Mouse (Mus musculus): ENCODE results near the gene Golga3. TPM values are rescaled to one million over a fixed set of nuclear protein-coding genes. Genes with fewer than 3 reads are reported as not detected.

Gene Golga3
- polyA plus RNA-seq, 1 experiment from 2014 or later: 23.2 TPM

- no peak for ATAC-seq (ENCODE audit: insufficient read depth, low FRiP score, low TSS enrichment)
- 86% methylated on average over 6 of the region's 6 CpGs for WGBS
- no peaks in the 10 kb centered on the region for H3K9me3 ChIP-seq (ENCODE audit: control insufficient read depth, low read length)
These were observed 46.3 kb downstream of the Golga3 start for GRCm38 (mm10) chr5:110222757-110223156.

GRCm38 (mm10) chr5:110225056-110225455 lies 48.6 kb downstream of the Golga3 start:
- no peak overlapping the region for H3K9ac ChIP-seq (ENCODE audit: low read length)
- H3K27me3 ChIP-seq (ENCODE audit: control insufficient read depth, insufficient read depth, low read length): no peaks in the 10 kb centered on the region
- H3K4me2 ChIP-seq (ENCODE audit: low read depth): no peak overlapping the region
- H3K4me1 ChIP-seq (ENCODE audit: control insufficient read depth, insufficient read depth, low read length): peaks cover 1% of the 10 kb centered on the region; the same call in 1 of the 2 replicates
- 88% methylated on average over 3 of the region's 3 CpGs for WGBS
- peaks cover 2% of the 10 kb centered on the region; the same call in 1 of the 2 replicates for H3K36me3 ChIP-seq (ENCODE audit: control insufficient read depth, insufficient read depth, low read length)
- DNase-seq (ENCODE audit: low spot score) (no peak), ATAC-seq (ENCODE audit: insufficient read depth, low FRiP score, low TSS enrichment) (no peak)
- no peak overlapping the region for H3K27ac ChIP-seq (ENCODE audit: low read depth, low read length)
- H3K4me3 ChIP-seq (ENCODE audit: low read depth, low read length): no peak overlapping the region
- H3K9me3 ChIP-seq (ENCODE audit: control insufficient read depth, low read length): no peaks in the 10 kb centered on the region

More at GRCm38 (mm10) chr5:110222757-110223156, 46.3 kb downstream of the Golga3 start:
- no peak overlapping the region for H3K27ac ChIP-seq (ENCODE audit: low read depth, low read length)
- peaks cover 2% of the 10 kb centered on the region for H3K36me3 ChIP-seq (ENCODE audit: control insufficient read depth, insufficient read depth, low read length)
- no peaks in the 10 kb centered on the region for H3K4me1 ChIP-seq (ENCODE audit: control insufficient read depth, insufficient read depth, low read length)
- no peaks in the 10 kb centered on the region for H3K27me3 ChIP-seq (ENCODE audit: control insufficient read depth, insufficient read depth, low read length)
- no peak overlapping the region for H3K4me3 ChIP-seq (ENCODE audit: low read depth, low read length)
- no peak overlapping the region for H3K4me2 ChIP-seq (ENCODE audit: low read depth)
- DNase-seq (ENCODE audit: low spot score): no peak
- no peak overlapping the region for H3K9ac ChIP-seq (ENCODE audit: low read length)

- peaks cover 4% of the 10 kb centered on the region; the same call in 1 of the 2 replicates for H3K4me1 ChIP-seq (ENCODE audit: control insufficient read depth, insufficient read depth, low read length)
- no peak overlapping the region for H3K4me3 ChIP-seq (ENCODE audit: low read depth, low read length)
- H3K27ac ChIP-seq (ENCODE audit: low read depth, low read length): no peak overlapping the region
- 14% methylated on average over 1 of the region's 1 CpGs for WGBS
- H3K9ac ChIP-seq (ENCODE audit: low read length): no peak overlapping the region
- H3K4me2 ChIP-seq (ENCODE audit: low read depth): no peak overlapping the region
- DNase-seq (ENCODE audit: low spot score) (no peak), ATAC-seq (ENCODE audit: insufficient read depth, low FRiP score, low TSS enrichment) (no peak)
- H3K36me3 ChIP-seq (ENCODE audit: control insufficient read depth, insufficient read depth, low read length): no peaks in the 10 kb centered on the region
- no peaks in the 10 kb centered on the region for H3K27me3 ChIP-seq (ENCODE audit: control insufficient read depth, insufficient read depth, low read length)
- no peaks in the 10 kb centered on the region for H3K9me3 ChIP-seq (ENCODE audit: control insufficient read depth, low read length)
These were observed 50.9 kb downstream of the Golga3 start for GRCm38 (mm10) chr5:110227336-110227883.

- peak overlapping the region; percentile 92 for H3K9ac ChIP-seq (ENCODE audit: low read length)
- no peaks in the 10 kb centered on the region for H3K36me3 ChIP-seq (ENCODE audit: control insufficient read depth, insufficient read depth, low read length)
- peak overlapping the region; percentile 93 for H3K4me3 ChIP-seq (ENCODE audit: low read depth, low read length)
- H3K27ac ChIP-seq (ENCODE audit: low read depth, low read length): peak overlapping the region; percentile 87
- ATAC-seq (ENCODE audit: insufficient read depth, low FRiP score, low TSS enrichment): no peak
- peak overlapping the region; percentile 70 for H3K4me2 ChIP-seq (ENCODE audit: low read depth)
- no peaks in the 10 kb centered on the region for H3K9me3 ChIP-seq (ENCODE audit: control insufficient read depth, low read length)
- no peak for DNase-seq (ENCODE audit: low spot score)
- peaks cover 4% of the 10 kb centered on the region; the same call in 1 of the 2 replicates for H3K4me1 ChIP-seq (ENCODE audit: control insufficient read depth, insufficient read depth, low read length)
- no peaks in the 10 kb centered on the region for H3K27me3 ChIP-seq (ENCODE audit: control insufficient read depth, insufficient read depth, low read length)
- WGBS: 11% methylated on average over 8 of the region's 8 CpGs
These were observed 53.9 kb downstream of the Golga3 start for GRCm38 (mm10) chr5:110230401-110230779.

GRCm38 (mm10) chr5:110230780-110231461 lies 54.4 kb downstream of the Golga3 start, which contains the start of gene Ankle2:
Ankle2 (plus strand) TSS chr5:110231004.
- Histone ChIP-seq H3K36me3 (ENCODE audit: control insufficient read depth, insufficient read depth, low read length) (no peaks in the 10 kb centered on the region), H3K4me1 (ENCODE audit: control insufficient read depth, insufficient read depth, low read length) (peaks cover 4% of the 10 kb centered on the region; the same call in 1 of the 2 replicates), H3K27ac (ENCODE audit: low read depth, low read length) (peak within 1 kb of the TSS; percentile 87), H3K27me3 (ENCODE audit: control insufficient read depth, insufficient read depth, low read length) (no peaks in the 10 kb centered on the region), H3K4me3 (ENCODE audit: low read depth, low read length) (peak within 1 kb of the TSS; percentile 93), H3K4me2 (ENCODE audit: low read depth) (peak within 1 kb of the TSS; percentile 70), H3K9ac (ENCODE audit: low read length) (peak within 1 kb of the TSS; percentile 92), H3K9me3 (ENCODE audit: control insufficient read depth, low read length) (no peaks in the 10 kb centered on the region)
- peak; percentile 96 for ATAC-seq (ENCODE audit: insufficient read depth, low FRiP score, low TSS enrichment)
- 0% methylated on average over 76 of the region's 81 CpGs for WGBS
- DNase-seq (ENCODE audit: low spot score): peak; percentile 95

GRCm38 (mm10) chr5:110231638-110232037 lies 55.1 kb downstream of the Golga3 start:
- Histone ChIP-seq H3K4me2 (ENCODE audit: low read depth) (peak overlapping the region; percentile 70), H3K36me3 (ENCODE audit: control insufficient read depth, insufficient read depth, low read length) (no peaks in the 10 kb centered on the region), H3K27me3 (ENCODE audit: control insufficient read depth, insufficient read depth, low read length) (no peaks in the 10 kb centered on the region), H3K4me3 (ENCODE audit: low read depth, low read length) (peak overlapping the region; percentile 93), H3K27ac (ENCODE audit: low read depth, low read length) (no peak overlapping the region; the same call in 1 of the 2 replicates), H3K9me3 (ENCODE audit: control insufficient read depth, low read length) (no peaks in the 10 kb centered on the region), H3K4me1 (ENCODE audit: control insufficient read depth, insufficient read depth, low read length) (peaks cover 4% of the 10 kb centered on the region; the same call in 1 of the 2 replicates), H3K9ac (ENCODE audit: low read length) (peak overlapping the region; percentile 92)
- DNase-seq (ENCODE audit: low spot score) (peak; percentile 17), ATAC-seq (ENCODE audit: insufficient read depth, low FRiP score, low TSS enrichment) (no peak)
- WGBS: 49% methylated on average over 13 of the region's 13 CpGs

- no peak overlapping the region for H3K4me2 ChIP-seq (ENCODE audit: low read depth)
- no peak for DNase-seq (ENCODE audit: low spot score)
- peaks cover 4% of the 10 kb centered on the region; the same call in 1 of the 2 replicates for H3K4me1 ChIP-seq (ENCODE audit: control insufficient read depth, insufficient read depth, low read length)
- no peaks in the 10 kb centered on the region for H3K36me3 ChIP-seq (ENCODE audit: control insufficient read depth, insufficient read depth, low read length)
- H3K4me3 ChIP-seq (ENCODE audit: low read depth, low read length): no peak overlapping the region
- no peak for ATAC-seq (ENCODE audit: insufficient read depth, low FRiP score, low TSS enrichment)
- H3K27me3 ChIP-seq (ENCODE audit: control insufficient read depth, insufficient read depth, low read length): no peaks in the 10 kb centered on the region
- no peak overlapping the region for H3K27ac ChIP-seq (ENCODE audit: low read depth, low read length)
- H3K9me3 ChIP-seq (ENCODE audit: control insufficient read depth, low read length): no peaks in the 10 kb centered on the region
- H3K9ac ChIP-seq (ENCODE audit: low read length): no peak overlapping the region
- 94% methylated on average over 6 of the region's 6 CpGs for WGBS
These were observed 55.8 kb downstream of the Golga3 start for GRCm38 (mm10) chr5:110232346-110232745.

GRCm38 (mm10) chr5:110244091-110244490 lies 67.6 kb downstream of the Golga3 start:
- Histone ChIP-seq H3K27ac (ENCODE audit: low read depth, low read length) (no peak overlapping the region), H3K9ac (ENCODE audit: low read length) (no peak overlapping the region), H3K36me3 (ENCODE audit: control insufficient read depth, insufficient read depth, low read length) (peaks cover 21% of the 10 kb centered on the region), H3K9me3 (ENCODE audit: control insufficient read depth, low read length) (no peaks in the 10 kb centered on the region), H3K4me3 (ENCODE audit: low read depth, low read length) (no peak overlapping the region), H3K27me3 (ENCODE audit: control insufficient read depth, insufficient read depth, low read length) (no peaks in the 10 kb centered on the region), H3K4me2 (ENCODE audit: low read depth) (no peak overlapping the region), H3K4me1 (ENCODE audit: control insufficient read depth, insufficient read depth, low read length) (no peaks in the 10 kb centered on the region)
- 87% methylated on average over 2 of the region's 2 CpGs for WGBS
- DNase-seq (ENCODE audit: low spot score): no peak
- ATAC-seq (ENCODE audit: insufficient read depth, low FRiP score, low TSS enrichment): no peak

GRCm38 (mm10) chr5:110266941-110267340 lies 90.4 kb downstream of the Golga3 start:
- DNase-seq (ENCODE audit: low spot score) (no peak), ATAC-seq (ENCODE audit: insufficient read depth, low FRiP score, low TSS enrichment) (no peak)
- Histone ChIP-seq H3K4me2 (ENCODE audit: low read depth) (no peak overlapping the region), H3K27ac (ENCODE audit: low read depth, low read length) (no peak overlapping the region), H3K4me1 (ENCODE audit: control insufficient read depth, insufficient read depth, low read length) (peaks cover 5% of the 10 kb centered on the region), H3K9me3 (ENCODE audit: control insufficient read depth, low read length) (no peaks in the 10 kb centered on the region), H3K4me3 (ENCODE audit: low read depth, low read length) (no peak overlapping the region), H3K27me3 (ENCODE audit: control insufficient read depth, insufficient read depth, low read length) (no peaks in the 10 kb centered on the region), H3K9ac (ENCODE audit: low read length) (no peak overlapping the region), H3K36me3 (ENCODE audit: control insufficient read depth, insufficient read depth, low read length) (peaks cover 12% of the 10 kb centered on the region)
- WGBS: 91% methylated on average over 4 of the region's 4 CpGs

All from neural tube, embryonic 11.5 days (tissue).